11 mouse cellular contexts compared by ENCODE assay signal in genomic region chr10:39386203-39386602, GRCm38 (mm10). TPM values are rescaled to one million over a fixed set of nuclear protein-coding genes. Genes with fewer than 3 reads are reported as not detected.
A peak's percentile ranks its signal among the peaks of the same experiment; 100 is the strongest.
DNase-seq lines count a peak whose midpoint lies in the region; ATAC-seq and TF ChIP-seq lines count a peak whose summit lies in the region.
"Had no signal": no experiment of that assay in that cellular context is flagged by ENCODE, and none has a peak within 500 bp of the region (broad histone marks: within the 10 kb centered on the region; RNA-seq: fewer than 3 reads in every experiment).

No protein-coding gene starts in this region.

- peaks cover 20% of the 10 kb centered on the region for H3K4me1 ChIP-seq in kidney, embryonic 14.5 days (ENCODE audit: control insufficient read depth, insufficient read depth, low read length)
- H3K4me1 ChIP-seq in kidney, adult 2 months (ENCODE audit: control insufficient read depth, insufficient read depth, low read length), result no peaks in the 10 kb centered on the region
- H3K4me1 ChIP-seq in cortical plate, adult 2 months (ENCODE audit: control insufficient read depth, insufficient read depth, low read length), result peaks cover 6% of the 10 kb centered on the region
- H3K4me1 ChIP-seq in liver, embryonic 15.5 days (replicated peaks), result peaks cover 15% of the 10 kb centered on the region

- ATAC-seq in kidney, embryonic 14.5 days (ENCODE audit: low FRiP score, low TSS enrichment), result 0 out of 2 replicates have a peak, but pooled peaks have one; percentile 24
- 0 out of 2 replicates have a peak, but pooled peaks have one; percentile 15 for ATAC-seq in liver, embryonic 15.5 days (ENCODE audit: insufficient read depth)

- intact Hi-C loops in left cerebral cortex, postnatal 25 days (cut with DNase I), result no loop called here

- TF ChIP-seq CTCF in kidney, adult 2 months (conservative IDR thresholded peaks at IDR 0.05; ENCODE audit: insufficient read depth, insufficient read length, low read depth, low read length), result no peak
- TF ChIP-seq CTCF in cortical plate, adult 2 months (IDR thresholded peaks at IDR 0.05; ENCODE audit: extremely low read depth, insufficient read depth, low read length), result no peak

- H3K36me3 ChIP-seq in kidney, embryonic 14.5 days (ENCODE audit: control insufficient read depth, insufficient read depth, low read length), result 0 out of 2 replicates have a peak, but pooled peaks cover under 1% of the 10 kb centered on the region
- no peaks in the 10 kb centered on the region for H3K36me3 ChIP-seq in kidney, adult 2 months (ENCODE audit: control insufficient read depth, insufficient read depth, low read length)
- peaks cover 6% of the 10 kb centered on the region; the same call in 1 of the 2 replicates for H3K36me3 ChIP-seq in liver, embryonic 15.5 days (replicated peaks)

- no peak overlapping the region for H3K4me2 ChIP-seq in kidney, embryonic 14.5 days (replicated peaks; ENCODE audit: low read depth, low read length)
- H3K4me2 ChIP-seq in liver, embryonic 15.5 days, result no peak overlapping the region
- H3K4me2 ChIP-seq: limb, embryonic 12.5 days; stomach, embryonic 15.5 days had no signal

- no peaks in the 10 kb centered on the region; the same call in 1 of the 2 replicates for H3K9me3 ChIP-seq in kidney, embryonic 14.5 days (ENCODE audit: control insufficient read depth, low read length)
- H3K9me3 ChIP-seq in liver, embryonic 15.5 days (replicated peaks), result no peaks in the 10 kb centered on the region
- H3K9me3 ChIP-seq: stomach, embryonic 15.5 days had no signal

- no peak overlapping the region for H3K27ac ChIP-seq in kidney, embryonic 14.5 days (ENCODE audit: low read depth, low read length)
- no peak overlapping the region for H3K27ac ChIP-seq in kidney, adult 2 months (ENCODE audit: insufficient read depth, low read depth, low read length)
- 0 out of 2 replicates have a peak overlapping the region, but pooled peaks have one; percentile 2 for H3K27ac ChIP-seq in cortical plate, adult 2 months (ENCODE audit: insufficient read depth, low read length)
- no peak overlapping the region for H3K27ac ChIP-seq in liver, embryonic 15.5 days (replicated peaks)
- H3K27ac ChIP-seq: limb, embryonic 12.5 days; stomach, embryonic 15.5 days had no signal

- H3K4me3 ChIP-seq in kidney, embryonic 14.5 days (ENCODE audit: low read length), result no peak overlapping the region
- no peak overlapping the region; the same call in 1 of the 2 replicates for H3K4me3 ChIP-seq in kidney, adult 2 months (ENCODE audit: insufficient read depth, low read depth, low read length)
- no peak overlapping the region for H3K4me3 ChIP-seq in cortical plate, adult 2 months (ENCODE audit: insufficient read depth, low read length)
- H3K4me3 ChIP-seq in liver, embryonic 15.5 days (replicated peaks), result no peak overlapping the region
- H3K4me3 ChIP-seq: limb, embryonic 12.5 days; stomach, embryonic 15.5 days had no signal

- no peak for DNase-seq in kidney, adult 2 months
- peak; percentile 5 for DNase-seq in R1 (ENCODE audit: low read depth, low spot score)
- DNase-seq in left cerebral cortex, postnatal 25 days (ENCODE audit: low spot score in 2 of 2), result no peak
- no peak for DNase-seq in layer of hippocampus, postnatal 25 days (ENCODE audit: extremely low spot score in 1 of 2, low spot score in 1 of 2)
- DNase-seq: cerebellum, adult 2 months; gastrocnemius, postnatal 10 days had no signal

- no peaks in the 10 kb centered on the region for H3K27me3 ChIP-seq in kidney, embryonic 14.5 days (ENCODE audit: control insufficient read depth, insufficient read depth, low read length)
- no peaks in the 10 kb centered on the region for H3K27me3 ChIP-seq in kidney, adult 2 months (replicated peaks; ENCODE audit: control insufficient read depth, insufficient read depth, low read length)
- no peaks in the 10 kb centered on the region for H3K27me3 ChIP-seq in liver, embryonic 15.5 days
- H3K27me3 ChIP-seq: limb, embryonic 12.5 days; stomach, embryonic 15.5 days had no signal

- TF ChIP-seq POLR2A in kidney, adult 2 months (IDR thresholded peaks at IDR 0.05; ENCODE audit: low read depth, low read length), result no peak
- TF ChIP-seq POLR2A in cortical plate, adult 2 months (IDR thresholded peaks at IDR 0.05; ENCODE audit: extremely low read depth, insufficient read depth, low read length), result no peak

- WGBS in kidney, embryonic 14.5 days, result 61% methylated on average over 15 of the region's 15 CpGs
- 59% methylated on average over 15 of the region's 15 CpGs for WGBS in kidney, adult 2 months
- WGBS in liver, embryonic 15.5 days (ENCODE audit: insufficient replicate concordance), result 60% methylated on average over 15 of the region's 15 CpGs

- H3K9ac ChIP-seq in kidney, embryonic 14.5 days (ENCODE audit: low read depth, low read length), result no peak overlapping the region
- H3K9ac ChIP-seq in liver, embryonic 15.5 days, result no peak overlapping the region
- H3K9ac ChIP-seq: limb, embryonic 12.5 days; stomach, embryonic 15.5 days had no signal

RNA-seq across cellular contexts. Expression of gene Fyn, which starts 17.5 kb away (rescaled TPM):
- 24.3 and 32.6 TPM in 2 replicates for polyA plus RNA-seq in kidney, embryonic 14.5 days (2014; fragmentation: Nextera tagmentation; extraction: Ambion mirVana)
- 10.6 and 12.9 TPM in 2 replicates for polyA plus RNA-seq in kidney, adult 2 months (2012; rRNA removed)
- 106 and 107 TPM in 2 replicates for polyA plus RNA-seq in cortical plate, adult 2 months (2012; rRNA removed)
- polyA plus RNA-seq in liver, embryonic 15.5 days (2015; fragmentation: Nextera tagmentation; extraction: Ambion mirVana), result 6.1 and 7.4 TPM in 2 replicates
- total RNA-seq in left cerebral cortex, postnatal 25 days (2021), result 100 to 1,000 TPM; 128 to 136 TPM
- total RNA-seq in layer of hippocampus, postnatal 25 days (2021), result 100 to 1,000 TPM; 166 to 174 TPM
